Mouse (Mus musculus): ENCODE results near the gene Nt5c. TPM values are rescaled to one million over a fixed set of nuclear protein-coding genes. Genes with fewer than 3 reads are reported as not detected.

Nt5c gene
- polyA plus RNA-seq, 1 experiment = 67.9 TPM

DNA sequence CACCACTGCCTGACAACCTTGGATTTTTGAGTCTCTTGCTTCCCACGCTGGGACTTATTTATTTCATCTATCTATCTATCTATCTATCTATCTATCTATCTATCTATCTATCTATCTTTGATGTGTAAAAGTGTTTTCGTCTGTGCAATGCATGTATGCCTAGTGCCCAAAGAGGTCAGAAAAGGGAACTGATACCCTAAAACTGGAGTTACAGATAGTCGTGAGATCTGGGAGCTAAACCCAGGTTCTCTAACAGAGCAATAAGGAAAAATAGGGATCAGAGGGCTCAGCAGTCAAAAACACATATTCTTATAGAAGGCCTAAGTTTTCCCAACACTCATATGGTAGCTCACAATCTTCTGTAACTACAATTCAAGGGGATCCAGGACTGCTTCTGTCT is 27.9 kb upstream of the Nt5c start:
- DNase-seq (ENCODE audit: low read depth) = no peak
- TF ChIP-seq POLR2A (IDR thresholded peaks at IDR 0.05; ENCODE audit: borderline replicate concordance, extremely low read depth, insufficient read depth, insufficient read length, poor library complexity, severe bottlenecking) = no peak

DNA sequence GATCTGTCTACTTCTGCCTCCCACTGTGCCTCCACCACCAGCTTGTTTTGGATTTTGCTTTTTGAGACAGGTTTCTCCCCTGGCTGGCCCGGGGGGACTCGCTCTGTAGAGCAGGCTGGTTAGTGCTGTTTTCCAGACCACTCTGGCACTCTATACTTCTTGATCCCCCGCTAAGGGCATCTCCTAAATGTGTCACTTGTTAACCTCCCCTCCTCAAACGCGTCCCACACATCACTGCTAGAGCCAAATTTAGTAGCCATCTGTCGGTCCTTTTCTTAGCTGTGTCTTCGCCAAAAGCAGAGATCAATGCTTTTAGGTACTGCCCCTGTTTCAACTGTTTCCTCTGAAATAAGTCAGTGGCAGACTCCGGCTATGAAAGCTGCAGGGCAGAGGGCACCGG is 27.0 kb upstream of the Nt5c start:
- no peak for DNase-seq (ENCODE audit: low read depth)
- TF ChIP-seq CTCF (IDR thresholded peaks at IDR 0.05; ENCODE audit: borderline replicate concordance, extremely low read depth, insufficient read depth, insufficient read length) (no peak), POLR2A (IDR thresholded peaks at IDR 0.05; ENCODE audit: borderline replicate concordance, extremely low read depth, insufficient read depth, insufficient read length, poor library complexity, severe bottlenecking) (no peak)

DNA sequence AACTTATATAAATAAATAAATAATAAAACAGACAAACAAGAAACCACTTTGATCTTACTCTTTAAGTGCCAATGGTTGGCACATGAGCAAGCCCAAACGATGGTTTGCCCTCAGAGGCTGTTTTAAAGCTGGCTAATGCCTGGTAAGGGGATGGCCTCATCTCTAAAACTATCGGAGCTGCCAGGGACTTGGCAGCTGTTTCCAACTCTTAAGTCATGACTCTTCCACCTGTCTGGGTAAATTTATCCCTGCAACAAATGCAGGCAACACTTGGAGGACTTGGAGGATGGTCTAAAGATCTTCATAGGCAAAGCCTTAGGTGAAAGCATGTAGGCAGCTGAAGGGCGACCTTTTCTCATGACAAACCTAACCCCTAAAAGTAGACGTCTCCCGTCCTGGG is 25.3 kb upstream of the Nt5c start:
- no peak for DNase-seq (ENCODE audit: low read depth)
- TF ChIP-seq CTCF (IDR thresholded peaks at IDR 0.05; ENCODE audit: borderline replicate concordance, extremely low read depth, insufficient read depth, insufficient read length) (no peak), POLR2A (IDR thresholded peaks at IDR 0.05; ENCODE audit: borderline replicate concordance, extremely low read depth, insufficient read depth, insufficient read length, poor library complexity, severe bottlenecking) (no peak)

DNA sequence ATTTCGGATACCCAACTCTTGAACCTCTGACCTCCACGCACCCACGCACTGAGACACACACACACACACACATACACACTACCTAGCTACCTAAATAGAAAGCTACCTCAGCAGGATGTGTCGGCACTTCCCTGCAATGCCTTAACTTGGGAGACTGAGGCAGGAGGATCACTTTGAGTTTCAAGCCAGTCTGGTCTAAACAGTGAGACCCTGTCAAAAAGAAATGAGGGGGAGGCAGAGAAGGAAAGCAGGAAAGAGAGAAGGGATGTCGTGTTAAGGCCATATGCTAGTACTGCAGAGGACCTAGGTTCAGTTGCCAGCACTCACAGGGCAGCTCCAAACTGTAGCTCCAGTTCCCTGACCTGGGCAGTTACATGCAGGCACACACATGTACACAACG is 23.4 kb upstream of the Nt5c start:
- no peak for TF ChIP-seq CTCF (IDR thresholded peaks at IDR 0.05; ENCODE audit: borderline replicate concordance, extremely low read depth, insufficient read depth, insufficient read length)
- TF ChIP-seq POLR2A (IDR thresholded peaks at IDR 0.05; ENCODE audit: borderline replicate concordance, extremely low read depth, insufficient read depth, insufficient read length, poor library complexity, severe bottlenecking) = no peak
- no peak for DNase-seq (ENCODE audit: low read depth)

DNA sequence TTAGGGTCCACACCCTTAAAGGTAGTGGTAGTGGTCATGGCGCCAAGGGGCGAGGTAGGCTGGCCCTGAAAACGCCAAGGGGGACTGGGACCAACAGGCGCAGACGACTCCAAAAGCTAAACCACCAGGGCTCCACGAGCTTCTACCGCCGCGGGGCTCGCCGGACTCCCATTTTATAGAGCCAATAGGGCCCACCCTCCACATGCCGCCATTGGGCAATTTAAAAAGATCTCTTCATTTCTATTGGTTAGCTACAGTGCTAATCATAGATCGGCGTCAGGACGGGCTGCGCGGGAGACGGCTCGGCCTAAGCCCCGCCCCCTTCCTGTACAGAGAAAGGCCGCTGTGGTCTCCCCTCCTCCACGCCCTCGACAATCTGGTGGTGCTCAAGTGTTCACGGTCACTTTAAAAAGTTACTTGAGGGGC is 22.6 kb upstream of the Nt5c start, which contains the start of gene Jpt1:
Gene Jpt1 (minus strand): TSS at position 150 of the 426 bp plus-strand sequence.
- TF ChIP-seq CTCF (IDR thresholded peaks at IDR 0.05; ENCODE audit: borderline replicate concordance, extremely low read depth, insufficient read depth, insufficient read length) = no peak
- TF ChIP-seq POLR2A (IDR thresholded peaks at IDR 0.05; ENCODE audit: borderline replicate concordance, extremely low read depth, insufficient read depth, insufficient read length, poor library complexity, severe bottlenecking) = peak; percentile 96; the same call in 1 of the 2 replicates
- DNase-seq (ENCODE audit: low read depth) = peak; percentile 98

DNA sequence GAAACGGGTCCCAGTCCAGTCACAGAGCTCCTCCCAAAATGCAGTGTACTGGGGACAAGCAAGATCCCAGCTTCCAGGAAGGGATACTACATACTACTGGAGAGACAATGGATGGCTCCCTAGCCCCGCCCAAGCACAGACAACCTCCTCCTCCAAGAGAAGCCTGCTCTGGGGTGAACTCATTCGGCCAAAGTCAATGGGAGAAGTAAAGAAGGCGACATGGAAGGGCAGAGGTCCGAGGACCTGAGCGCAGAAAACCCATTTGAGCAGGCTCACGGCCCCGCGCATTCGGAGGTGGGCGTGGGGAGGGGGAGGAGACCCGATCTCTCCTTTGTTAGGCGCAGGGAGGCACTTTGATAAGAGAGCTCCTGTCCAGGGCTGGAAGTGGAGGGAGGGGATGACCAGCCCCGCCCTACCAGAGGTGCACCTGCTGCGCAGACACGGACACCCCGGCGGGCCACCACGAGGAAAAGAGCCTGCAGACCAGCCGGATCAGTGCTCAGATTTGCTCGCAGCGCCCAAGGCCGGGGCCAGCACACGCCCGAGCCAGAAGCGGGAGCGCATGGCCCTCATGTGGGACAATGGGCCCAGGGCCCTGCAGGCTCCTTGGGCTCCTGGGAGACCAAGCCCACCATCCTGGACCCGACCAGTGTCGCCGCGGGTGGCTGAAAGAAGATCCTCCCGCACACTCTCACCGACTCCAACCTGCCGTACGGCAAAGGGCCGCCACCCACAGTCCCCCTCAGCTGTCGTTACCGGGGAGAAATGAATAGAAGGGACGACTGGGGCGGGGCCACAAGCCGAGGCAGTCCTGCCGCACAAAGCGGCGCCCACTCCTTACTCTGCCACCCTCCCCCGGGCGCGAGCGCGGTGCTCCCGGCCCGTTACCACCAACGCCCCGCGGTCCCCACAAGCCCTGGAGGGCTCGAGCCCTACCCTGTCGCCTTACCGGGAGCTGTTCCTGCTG is 21.9 kb upstream of the Nt5c start:
- peak; percentile 77 for DNase-seq (ENCODE audit: low read depth)
- TF ChIP-seq CTCF (IDR thresholded peaks at IDR 0.05; ENCODE audit: borderline replicate concordance, extremely low read depth, insufficient read depth, insufficient read length) (no peak), POLR2A (IDR thresholded peaks at IDR 0.05; ENCODE audit: borderline replicate concordance, extremely low read depth, insufficient read depth, insufficient read length, poor library complexity, severe bottlenecking) (peak; percentile 12; the same call in 1 of the 2 replicates)

DNA sequence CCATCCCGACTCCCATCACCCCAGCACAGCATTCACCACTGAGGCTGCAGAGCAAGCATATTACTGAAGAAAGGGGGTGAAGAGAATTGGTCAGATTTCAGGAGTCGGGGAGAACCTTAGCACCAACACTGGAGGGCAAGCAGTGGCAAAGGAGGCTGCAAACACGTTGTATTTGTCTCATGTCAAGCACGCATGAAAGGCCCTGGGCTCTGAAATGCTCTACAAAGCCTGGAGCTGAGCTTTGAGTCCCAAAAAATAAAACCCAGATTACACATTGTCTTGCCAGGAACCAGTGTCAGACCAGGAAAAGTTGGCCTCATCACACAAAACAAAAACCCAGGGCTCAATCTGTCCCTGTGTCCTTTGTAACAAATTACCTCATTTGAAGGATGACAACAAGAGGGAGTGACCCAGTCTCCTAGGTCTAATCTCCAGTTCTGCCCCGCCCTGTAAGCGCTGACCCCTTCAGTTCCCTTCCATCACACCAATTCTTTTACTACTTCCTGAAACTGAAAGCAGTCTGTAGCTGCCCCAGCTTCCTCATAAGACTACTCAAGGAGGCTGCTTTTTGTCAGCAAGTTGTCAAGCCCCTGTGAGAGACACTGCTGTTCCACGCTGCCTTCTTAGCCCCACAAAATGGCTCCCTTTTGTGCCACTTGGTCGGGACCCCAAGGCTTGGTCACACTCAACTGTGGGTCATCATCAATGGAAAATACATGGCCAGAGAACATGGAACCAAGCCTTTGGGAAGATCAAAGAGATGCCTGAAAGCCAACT is 20.9 kb upstream of the Nt5c start:
- TF ChIP-seq POLR2A (IDR thresholded peaks at IDR 0.05; ENCODE audit: borderline replicate concordance, extremely low read depth, insufficient read depth, insufficient read length, poor library complexity, severe bottlenecking) (no peak), CTCF (IDR thresholded peaks at IDR 0.05; ENCODE audit: borderline replicate concordance, extremely low read depth, insufficient read depth, insufficient read length) (no peak)
- peak; percentile 45 for DNase-seq (ENCODE audit: low read depth)

DNA sequence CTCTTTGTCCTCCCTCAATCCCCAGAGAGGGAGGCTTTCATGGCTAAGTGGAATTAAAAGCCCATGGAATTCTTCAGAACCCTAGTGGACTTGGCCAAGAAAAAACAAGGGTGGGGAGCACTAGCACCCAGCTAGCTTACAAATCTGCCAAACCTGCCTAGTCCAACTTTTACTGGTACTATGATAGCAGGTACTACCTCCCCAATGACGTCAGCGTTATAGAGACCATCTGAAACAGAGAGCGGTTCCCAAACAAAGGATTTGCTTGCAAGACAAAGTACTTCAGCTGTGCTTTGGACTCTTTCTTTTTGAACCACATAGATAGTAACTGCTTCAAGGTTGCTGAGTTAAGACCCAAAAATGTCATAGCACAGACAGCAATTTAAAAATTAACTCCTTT is 20.3 kb upstream of the Nt5c start:
- DNase-seq (ENCODE audit: low read depth) = peak; percentile 72
- no peak for TF ChIP-seq CTCF (IDR thresholded peaks at IDR 0.05; ENCODE audit: borderline replicate concordance, extremely low read depth, insufficient read depth, insufficient read length)
- TF ChIP-seq POLR2A (IDR thresholded peaks at IDR 0.05; ENCODE audit: borderline replicate concordance, extremely low read depth, insufficient read depth, insufficient read length, poor library complexity, severe bottlenecking) = no peak

DNA sequence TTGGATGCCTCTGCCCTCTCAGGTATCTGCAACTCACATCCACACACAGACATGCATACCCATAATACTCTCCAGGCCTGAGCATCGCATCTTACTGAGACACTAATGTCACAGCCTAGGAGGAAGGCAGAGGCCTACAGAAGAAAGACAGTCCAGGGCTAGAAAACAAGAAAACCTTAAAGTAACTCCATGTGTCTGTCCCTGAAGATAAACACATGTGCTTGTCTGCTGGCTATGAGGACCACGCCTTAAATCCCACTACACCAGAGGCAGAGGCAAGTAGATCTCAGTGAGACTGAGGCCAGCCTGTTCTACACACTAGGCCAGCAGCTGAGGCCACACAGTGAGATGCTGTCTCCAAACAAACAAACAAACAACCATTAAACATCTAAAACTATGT is 19.5 kb upstream of the Nt5c start:
- peak; percentile 14 for DNase-seq (ENCODE audit: low read depth)
- TF ChIP-seq CTCF (IDR thresholded peaks at IDR 0.05; ENCODE audit: borderline replicate concordance, extremely low read depth, insufficient read depth, insufficient read length) = no peak
- no peak for TF ChIP-seq POLR2A (IDR thresholded peaks at IDR 0.05; ENCODE audit: borderline replicate concordance, extremely low read depth, insufficient read depth, insufficient read length, poor library complexity, severe bottlenecking)

DNA sequence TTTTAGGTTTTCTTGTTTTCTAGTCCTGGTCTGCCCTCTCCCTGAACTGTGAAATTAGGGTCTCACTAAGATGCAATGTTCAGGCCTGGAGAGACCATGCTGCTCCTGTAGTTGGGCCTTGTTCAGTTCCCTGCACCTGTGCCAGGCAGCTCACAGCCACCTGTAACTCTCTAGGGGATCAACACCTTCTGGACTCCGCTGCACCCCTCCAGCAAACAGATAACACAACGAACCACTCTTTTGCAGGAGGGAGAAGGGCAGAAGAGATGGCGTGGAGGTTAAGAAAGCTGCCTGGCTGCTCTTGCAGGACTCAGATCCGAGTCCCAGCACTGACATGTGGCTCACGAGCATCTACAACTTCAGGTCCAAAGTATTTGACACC is 18.8 kb upstream of the Nt5c start:
- no peak for DNase-seq (ENCODE audit: low read depth)
- TF ChIP-seq POLR2A (IDR thresholded peaks at IDR 0.05; ENCODE audit: borderline replicate concordance, extremely low read depth, insufficient read depth, insufficient read length, poor library complexity, severe bottlenecking) (no peak), CTCF (IDR thresholded peaks at IDR 0.05; ENCODE audit: borderline replicate concordance, extremely low read depth, insufficient read depth, insufficient read length) (no peak)

DNA sequence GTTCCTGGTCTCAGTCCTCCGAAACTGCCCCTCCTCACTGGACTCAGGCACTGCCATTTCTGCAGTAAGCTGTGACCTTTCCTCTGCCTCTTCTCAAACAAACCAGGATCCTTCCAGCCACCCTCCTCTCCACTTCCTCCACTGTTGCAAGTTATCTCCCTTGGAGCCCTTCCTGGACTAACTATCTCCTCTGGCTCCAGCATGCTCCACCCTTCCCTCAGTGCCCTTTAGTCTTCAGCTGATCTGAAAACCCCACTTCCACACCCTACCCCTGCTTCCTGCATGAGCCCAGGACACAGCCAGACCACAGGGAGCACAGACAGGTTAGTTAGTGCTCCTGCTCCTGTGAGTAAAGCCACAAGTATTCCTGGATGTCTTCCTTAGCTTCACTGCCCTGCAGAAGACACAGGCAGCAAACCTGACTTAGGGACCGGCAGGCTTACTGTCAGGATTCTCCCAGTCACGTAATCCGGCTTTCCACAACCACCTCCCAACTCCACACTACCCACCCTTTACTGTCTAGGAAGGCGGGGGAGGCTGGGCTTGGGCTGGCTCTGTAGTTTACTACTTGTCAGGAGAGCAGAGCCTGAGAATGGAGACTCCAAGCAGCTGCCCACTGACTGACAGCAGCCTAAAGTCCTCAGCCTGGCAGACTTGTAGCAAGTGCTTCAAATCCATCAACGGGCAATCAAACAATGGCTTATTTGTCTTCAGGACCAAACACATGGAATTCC is 18.3 kb upstream of the Nt5c start:
- peak; percentile 66 for DNase-seq (ENCODE audit: low read depth)
- no peak for TF ChIP-seq CTCF (IDR thresholded peaks at IDR 0.05; ENCODE audit: borderline replicate concordance, extremely low read depth, insufficient read depth, insufficient read length)
- TF ChIP-seq POLR2A (IDR thresholded peaks at IDR 0.05; ENCODE audit: borderline replicate concordance, extremely low read depth, insufficient read depth, insufficient read length, poor library complexity, severe bottlenecking) = no peak

Data from brain, embryonic 14.5 days (tissue).